Mouse (Mus musculus): ENCODE results near the gene Rras2. TPM values are rescaled to one million over a fixed set of nuclear protein-coding genes. Genes with fewer than 3 reads are reported as not detected.

The Rras2 gene
- total RNA-seq, 1 experiment, result 44.0 TPM

GRCm38 (mm10) chr7:114060445-114060844 is 57.1 kb downstream of the Rras2 start:
- Histone ChIP-seq H3K27ac (ENCODE audit: insufficient read depth, low read depth, low read length, poor library complexity, severe bottlenecking) (no peak overlapping the region), H3K9me3 (ENCODE audit: control insufficient read depth, insufficient read depth, low read depth, low read length) (no peaks in the 10 kb centered on the region), H3K9ac (ENCODE audit: insufficient read depth, low read depth, low read length, poor library complexity, severe bottlenecking) (no peak overlapping the region), H3K36me3 (ENCODE audit: control insufficient read depth, insufficient read depth, low read length, poor library complexity, severe bottlenecking) (peaks cover 2% of the 10 kb centered on the region; the same call in 1 of the 2 replicates), H3K4me1 (ENCODE audit: control insufficient read depth in 2 of 2, insufficient read depth in 2 of 2, low read length in 2 of 2, poor library complexity in 1 of 2) (peaks cover under 1 to 12% of the 10 kb centered on the region in 2 experiments; a peak in 2 of 4 replicates), H3K4me3 (ENCODE audit: insufficient read depth in 1 of 2, low read depth in 1 of 2, low read length in 2 of 2, poor library complexity in 1 of 2, severe bottlenecking in 1 of 2) (no peak overlapping the region)
- in situ Hi-C loops (cut with MboI; ENCODE audit: low sequenced_read_pairs in 2 of 2, unreplicated experiment in 2 of 2), result loop anchor here in 1 of 2 experiments (10.0 kb wide), 1 partner anchor 134 kb away; no protein-coding TSS in a partner anchor
- DNase-seq (ENCODE audit: low read depth, low spot score), result peak; percentile 22
- TF ChIP-seq MAFK (IDR thresholded peaks at IDR 0.05; ENCODE audit: insufficient read depth, low read depth, low read length) (no peak), ZC3H11A (IDR thresholded peaks at IDR 0.05; ENCODE audit: borderline replicate concordance, low read depth, low read length) (no peak), ZNF384 (IDR thresholded peaks at IDR 0.05; ENCODE audit: low read depth, low read length) (no peak), CHD2 (IDR thresholded peaks at IDR 0.05; ENCODE audit: low read depth, low read length) (no peak), HCFC1 (IDR thresholded peaks at IDR 0.05; ENCODE audit: borderline replicate concordance, insufficient read depth, low read length) (no peak)

GRCm38 (mm10) chr7:114058927-114059441 is 58.6 kb downstream of the Rras2 start:
- Histone ChIP-seq H3K36me3 (ENCODE audit: control insufficient read depth, insufficient read depth, low read length, poor library complexity, severe bottlenecking) (peaks cover 2% of the 10 kb centered on the region; the same call in 1 of the 2 replicates), H3K27ac (ENCODE audit: insufficient read depth, low read depth, low read length, poor library complexity, severe bottlenecking) (no peak overlapping the region), H3K9ac (ENCODE audit: insufficient read depth, low read depth, low read length, poor library complexity, severe bottlenecking) (no peak overlapping the region), H3K4me3 (ENCODE audit: insufficient read depth in 1 of 2, low read depth in 1 of 2, low read length in 2 of 2, poor library complexity in 1 of 2, severe bottlenecking in 1 of 2) (no peak overlapping the region), H3K4me1 (ENCODE audit: control insufficient read depth in 2 of 2, insufficient read depth in 2 of 2, low read length in 2 of 2, poor library complexity in 1 of 2) (peaks cover 0 to 3% of the 10 kb centered on the region in 2 experiments; a peak in 2 of 4 replicates), H3K9me3 (ENCODE audit: control insufficient read depth, insufficient read depth, low read depth, low read length) (no peaks in the 10 kb centered on the region)
- DNase-seq (ENCODE audit: low read depth, low spot score), result no peak
- in situ Hi-C loops (cut with MboI; ENCODE audit: low sequenced_read_pairs in 2 of 2, unreplicated experiment in 2 of 2), result no loop called here
- no peak for TF ChIP-seq ZNF384 (IDR thresholded peaks at IDR 0.05; ENCODE audit: low read depth, low read length)
- no peak for TF ChIP-seq ZC3H11A (IDR thresholded peaks at IDR 0.05; ENCODE audit: borderline replicate concordance, low read depth, low read length)
- no peak for TF ChIP-seq HCFC1 (IDR thresholded peaks at IDR 0.05; ENCODE audit: borderline replicate concordance, insufficient read depth, low read length)
- TF ChIP-seq CHD2 (IDR thresholded peaks at IDR 0.05; ENCODE audit: low read depth, low read length), result no peak
- no peak for TF ChIP-seq MAFK (IDR thresholded peaks at IDR 0.05; ENCODE audit: insufficient read depth, low read depth, low read length)

- H3K9ac ChIP-seq (ENCODE audit: insufficient read depth, low read depth, low read length, poor library complexity, severe bottlenecking), result no peak overlapping the region
- H3K27ac ChIP-seq (ENCODE audit: insufficient read depth, low read depth, low read length, poor library complexity, severe bottlenecking), result no peak overlapping the region
- in situ Hi-C loops (cut with MboI; ENCODE audit: low sequenced_read_pairs in 2 of 2, unreplicated experiment in 2 of 2), result no loop called here
- TF ChIP-seq MAFK (IDR thresholded peaks at IDR 0.05; ENCODE audit: insufficient read depth, low read depth, low read length) (no peak), HCFC1 (IDR thresholded peaks at IDR 0.05; ENCODE audit: borderline replicate concordance, insufficient read depth, low read length) (no peak), ZNF384 (IDR thresholded peaks at IDR 0.05; ENCODE audit: low read depth, low read length) (no peak), CHD2 (IDR thresholded peaks at IDR 0.05; ENCODE audit: low read depth, low read length) (no peak), ZC3H11A (IDR thresholded peaks at IDR 0.05; ENCODE audit: borderline replicate concordance, low read depth, low read length) (no peak)
- no peaks in the 10 kb centered on the region; a peak in 1 of 4 replicates for H3K4me1 ChIP-seq (ENCODE audit: control insufficient read depth in 2 of 2, insufficient read depth in 2 of 2, low read length in 2 of 2, poor library complexity in 1 of 2)
- no peaks in the 10 kb centered on the region for H3K9me3 ChIP-seq (ENCODE audit: control insufficient read depth, insufficient read depth, low read depth, low read length)
- no peak overlapping the region for H3K4me3 ChIP-seq (ENCODE audit: insufficient read depth in 1 of 2, low read depth in 1 of 2, low read length in 2 of 2, poor library complexity in 1 of 2, severe bottlenecking in 1 of 2)
- no peak for DNase-seq (ENCODE audit: low read depth, low spot score)
- H3K36me3 ChIP-seq (ENCODE audit: control insufficient read depth, insufficient read depth, low read length, poor library complexity, severe bottlenecking), result peaks cover 2% of the 10 kb centered on the region; the same call in 1 of the 2 replicates
Measured at GRCm38 (mm10) chr7:114058166-114058565, 59.4 kb downstream of the Rras2 start.

GRCm38 (mm10) chr7:114053720-114054119 is 63.9 kb downstream of the Rras2 start:
- H3K4me3 ChIP-seq (ENCODE audit: insufficient read depth in 1 of 2, low read depth in 1 of 2, low read length in 2 of 2, poor library complexity in 1 of 2, severe bottlenecking in 1 of 2), result no peak overlapping the region
- H3K9ac ChIP-seq (ENCODE audit: insufficient read depth, low read depth, low read length, poor library complexity, severe bottlenecking), result no peak overlapping the region
- TF ChIP-seq CHD2 (IDR thresholded peaks at IDR 0.05; ENCODE audit: low read depth, low read length) (no peak), HCFC1 (IDR thresholded peaks at IDR 0.05; ENCODE audit: borderline replicate concordance, insufficient read depth, low read length) (no peak), MAFK (IDR thresholded peaks at IDR 0.05; ENCODE audit: insufficient read depth, low read depth, low read length) (no peak), ZNF384 (IDR thresholded peaks at IDR 0.05; ENCODE audit: low read depth, low read length) (no peak), ZC3H11A (IDR thresholded peaks at IDR 0.05; ENCODE audit: borderline replicate concordance, low read depth, low read length) (no peak)
- H3K4me1 ChIP-seq (ENCODE audit: control insufficient read depth in 2 of 2, insufficient read depth in 2 of 2, low read length in 2 of 2, poor library complexity in 1 of 2), result no peaks in the 10 kb centered on the region
- peaks cover 7% of the 10 kb centered on the region; the same call in 1 of the 2 replicates for H3K36me3 ChIP-seq (ENCODE audit: control insufficient read depth, insufficient read depth, low read length, poor library complexity, severe bottlenecking)
- in situ Hi-C loops (cut with MboI; ENCODE audit: low sequenced_read_pairs in 2 of 2, unreplicated experiment in 2 of 2), result no loop called here
- no peaks in the 10 kb centered on the region for H3K9me3 ChIP-seq (ENCODE audit: control insufficient read depth, insufficient read depth, low read depth, low read length)
- H3K27ac ChIP-seq (ENCODE audit: insufficient read depth, low read depth, low read length, poor library complexity, severe bottlenecking), result no peak overlapping the region
- DNase-seq (ENCODE audit: low read depth, low spot score), result no peak
